Mouse (Mus musculus) MN1 (cell line): ENCODE measurements at regions not wholly inside any gene's neighbourhood (a gene's known extent, or its start where the extent isn't known, plus 50 kb on each side); places are given as distances from the start of the nearest gene placed in this dataset.

ENCODE experiments used
- DNase-seq: peaks from one replicate; pipeline ENCODE4 v3.0.0-alpha.2; 2016; ENCODE audit warnings: low spot score

- DNase-seq: peak; percentile 44
Measured at GRCm38 (mm10) chrX:167152611-167153010, 56.5 kb downstream of the Tmsb4x start.

GRCm38 (mm10) chrX:167151341-167151740, 57.8 kb downstream of the Tmsb4x start:
- DNase-seq: no peak

GRCm38 (mm10) chrX:167149400-167149799, 59.7 kb downstream of the Tmsb4x start:
- DNase-seq: no peak

- no peak for DNase-seq
Measured at GRCm38 (mm10) chrX:167146513-167147360, 62.4 kb downstream of the Tmsb4x start.

- no peak for DNase-seq
Measured at GRCm38 (mm10) chrX:167145508-167146182, 63.5 kb downstream of the Tmsb4x start.

- no peak for DNase-seq
Measured at GRCm38 (mm10) chrX:167139110-167139509, 70.0 kb downstream of the Tmsb4x start.

- DNase-seq: no peak
Measured at GRCm38 (mm10) chrX:167134250-167134649, 74.9 kb downstream of the Tmsb4x start.

GRCm38 (mm10) chrX:167132989-167133395, 76.1 kb downstream of the Tmsb4x start:
- DNase-seq: no peak

- DNase-seq: no peak
Measured at GRCm38 (mm10) chrX:167131317-167131716, 77.8 kb downstream of the Tmsb4x start.

GRCm38 (mm10) chrX:167130601-167131000, 78.5 kb downstream of the Tmsb4x start:
- DNase-seq: no peak

GRCm38 (mm10) chrX:167119288-167119687, 89.8 kb downstream of the Tmsb4x start:
- no peak for DNase-seq

- no peak for DNase-seq
Measured at GRCm38 (mm10) chrX:167115096-167115495, 94.0 kb downstream of the Tmsb4x start.

GRCm38 (mm10) chrX:167111059-167111871, 97.8 kb downstream of the Tmsb4x start:
- DNase-seq: no peak

GRCm38 (mm10) chrX:167108356-167108755, 100.8 kb downstream of the Tmsb4x start:
- DNase-seq: no peak

- no peak for DNase-seq
Measured at GRCm38 (mm10) chrX:167107469-167107868, 101.6 kb downstream of the Tmsb4x start.

GRCm38 (mm10) chrX:167105931-167106417, 103.1 kb downstream of the Tmsb4x start:
- DNase-seq: no peak

GRCm38 (mm10) chrX:167105354-167105753, 103.8 kb downstream of the Tmsb4x start:
- DNase-seq: no peak

- no peak for DNase-seq
Measured at GRCm38 (mm10) chrX:167104247-167104621, 104.9 kb downstream of the Tmsb4x start.

- DNase-seq: no peak
Measured at GRCm38 (mm10) chrX:167103501-167104246, 105.4 kb downstream of the Tmsb4x start.

- DNase-seq: no peak
Measured at GRCm38 (mm10) chrX:167101929-167102328, 107.2 kb downstream of the Tmsb4x start.

GRCm38 (mm10) chrX:167099411-167099810, 109.7 kb downstream of the Tmsb4x start:
- DNase-seq: no peak

GRCm38 (mm10) chrX:167098914-167099313, 110.2 kb downstream of the Tmsb4x start:
- no peak for DNase-seq
